Mouse (Mus musculus) lung, embryonic 15.5 days (tissue): ENCODE data around the gene Asic3. TPM values are rescaled to one million over a fixed set of nuclear protein-coding genes. Genes with fewer than 3 reads are reported as not detected.

Source experiments
- ATAC-seq: fragments of 200-750 bp; cut with Nextera tagmentation; 2 replicates; pipeline ENCODE4 v1.8.0; 2017; ENCODE audit warnings: moderate number of reproducible peaks, borderline replicate concordance; ENCODE audit not compliant: low FRiP score, low TSS enrichment; ENCODE audit errors: extremely low read depth
- H3K27ac ChIP-seq: fragments of 300-500 bp; sonication (generic); 2 replicates; pipeline ENCODE4 v1.5.1; 2015; ENCODE audit warnings: moderate library complexity, mild to moderate bottlenecking, inconsistent platforms
- H3K27me3 ChIP-seq: fragments of 300-500 bp; sonication (generic); 2 replicates; pipeline ENCODE4 v1.6.1; 2015; ENCODE audit warnings: inconsistent platforms
- H3K36me3 ChIP-seq: fragments of 300-500 bp; sonication (generic); 2 replicates; pipeline ENCODE4 v1.6.1; 2015; ENCODE audit warnings: inconsistent platforms
- H3K4me1 ChIP-seq: fragments of 300-500 bp; sonication (generic); 2 replicates; pipeline ENCODE4 v1.6.1; 2015; ENCODE audit warnings: inconsistent platforms
- H3K4me2 ChIP-seq: fragments of 300-500 bp; sonication (generic); 2 replicates; pipeline ENCODE4 v1.6.1; 2015; ENCODE audit warnings: inconsistent platforms, mild to moderate bottlenecking, moderate library complexity
- H3K4me3 ChIP-seq: fragments of 300-500 bp; sonication (generic); 2 replicates; pipeline ENCODE4 v1.5.1; 2015; ENCODE audit warnings: mild to moderate bottlenecking, inconsistent platforms
- H3K9ac ChIP-seq: fragments of 300-500 bp; sonication (generic); 2 replicates; pipeline ENCODE4 v1.6.1; 2015; ENCODE audit warnings: inconsistent platforms
- H3K9me3 ChIP-seq: fragments of 300-500 bp; sonication (generic); 2 replicates; pipeline ENCODE4 v1.6.1; 2016; ENCODE audit warnings: inconsistent platforms
- WGBS: fragments of 180-500 bp; shearing (Covaris S2); methylation state at CpG from one replicate; pipeline ENCODE4 v1.1.7; 2015; 5-methylcytosine and 5-hydroxymethylcytosine counted together
- polyA plus RNA-seq: library from polyadenylated mRNA; unstranded; fragments of >200 nt; fragmentation: Nextera tagmentation; extraction: Ambion mirVana; gene quantifications from 2 replicates; pipeline ENCODE4 v1.2.1, GENCODE M21; 2015

Gene Asic3
- polyA plus RNA-seq = 0.16 TPM in 2 replicates

GRCm38 (mm10) chr5:24413042-24413693 is at the start of gene Asic3:
Gene Asic3, plus strand, starts transcription at chr5:24413392.
- no peak for ATAC-seq
- 32% methylated on average over 11 of the region's 11 CpGs for WGBS
- H3K4me3 ChIP-seq = no peak within 1 kb of the TSS
- H3K9ac ChIP-seq = no peak within 1 kb of the TSS
- H3K4me2 ChIP-seq = no peak within 1 kb of the TSS
- H3K9me3 ChIP-seq = no peaks in the 10 kb centered on the region
- no peak within 1 kb of the TSS for H3K27ac ChIP-seq
- H3K4me1 ChIP-seq = peaks cover 4% of the 10 kb centered on the region; the same call in 1 of the 2 replicates
- H3K27me3 ChIP-seq = no peaks in the 10 kb centered on the region
- H3K36me3 ChIP-seq = no peaks in the 10 kb centered on the region

GRCm38 (mm10) chr5:24363467-24363866 is 49.7 kb upstream of the Asic3 start:
- no peak overlapping the region for H3K4me2 ChIP-seq
- H3K9ac ChIP-seq = no peak overlapping the region
- no peak overlapping the region for H3K4me3 ChIP-seq
- WGBS = 76% methylated on average over 2 of the region's 2 CpGs
- peaks cover 6% of the 10 kb centered on the region; the same call in 1 of the 2 replicates for H3K27me3 ChIP-seq
- H3K9me3 ChIP-seq = no peaks in the 10 kb centered on the region
- ATAC-seq = no peak
- H3K27ac ChIP-seq = no peak overlapping the region
- no peaks in the 10 kb centered on the region for H3K36me3 ChIP-seq
- no peaks in the 10 kb centered on the region; the same call in 1 of the 2 replicates for H3K4me1 ChIP-seq

DNA sequence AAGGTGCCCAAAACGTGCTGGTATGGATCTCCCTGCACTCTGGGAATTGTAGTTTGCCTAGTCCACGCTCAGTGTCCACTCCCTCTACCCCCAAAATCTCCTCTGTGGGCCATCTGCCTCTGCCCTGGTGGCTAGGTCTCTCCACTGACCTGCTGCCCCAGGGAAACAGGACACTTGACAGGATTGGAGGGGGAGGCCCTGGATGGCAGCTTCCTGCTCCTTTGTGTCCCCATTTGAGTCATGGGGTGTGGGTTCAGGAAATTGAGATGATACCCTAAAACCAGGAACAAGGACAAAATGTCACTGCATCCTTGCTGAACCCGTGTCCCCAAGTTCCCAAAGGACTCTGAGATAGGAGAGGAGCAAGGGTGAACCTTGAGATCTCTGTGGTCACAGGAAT is 49.1 kb upstream of the Asic3 start:
- ATAC-seq = no peak
- Histone ChIP-seq H3K9me3 (no peaks in the 10 kb centered on the region), H3K4me1 (no peaks in the 10 kb centered on the region; the same call in 1 of the 2 replicates), H3K9ac (no peak overlapping the region), H3K36me3 (no peaks in the 10 kb centered on the region), H3K4me2 (no peak overlapping the region), H3K4me3 (no peak overlapping the region), H3K27ac (no peak overlapping the region), H3K27me3 (no peaks in the 10 kb centered on the region)
- 46% methylated on average over 3 of the region's 3 CpGs for WGBS

DNA sequence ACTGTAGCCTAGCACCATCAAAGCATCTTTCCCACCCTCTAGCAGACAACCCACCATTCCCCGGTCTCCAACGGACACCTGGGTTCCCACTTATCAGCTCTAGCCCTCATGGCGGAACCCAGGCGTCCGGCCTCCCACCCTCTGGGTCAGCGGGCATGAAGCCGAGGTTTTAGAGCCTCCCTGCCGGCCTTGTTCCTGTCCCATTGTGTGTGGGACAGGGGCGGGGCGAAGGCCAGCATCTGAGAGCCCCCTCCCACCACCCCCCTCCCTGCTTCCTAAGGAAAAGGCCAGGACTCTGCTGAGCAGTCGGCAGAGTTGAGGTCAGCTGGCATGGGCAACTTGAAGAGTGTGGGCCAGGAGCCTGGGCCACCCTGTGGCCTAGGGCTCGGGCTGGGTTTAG is 48.7 kb upstream of the Asic3 start, which contains the start of gene Nos3:
TSS of gene Nos3 (plus strand) at position 303 of the 400 bp plus-strand sequence.
- peak within 1 kb of the TSS; percentile 31 for H3K4me3 ChIP-seq
- no peak within 1 kb of the TSS for H3K9ac ChIP-seq
- 52% methylated on average over 12 of the region's 12 CpGs for WGBS
- no peaks in the 10 kb centered on the region for H3K9me3 ChIP-seq
- peak within 1 kb of the TSS; percentile 50 for H3K4me2 ChIP-seq
- no peaks in the 10 kb centered on the region for H3K36me3 ChIP-seq
- ATAC-seq = peak; percentile 41; the same call in 1 of the 2 replicates
- no peaks in the 10 kb centered on the region; the same call in 1 of the 2 replicates for H3K4me1 ChIP-seq
- H3K27ac ChIP-seq = peak within 1 kb of the TSS; percentile 58
- no peaks in the 10 kb centered on the region for H3K27me3 ChIP-seq

DNA sequence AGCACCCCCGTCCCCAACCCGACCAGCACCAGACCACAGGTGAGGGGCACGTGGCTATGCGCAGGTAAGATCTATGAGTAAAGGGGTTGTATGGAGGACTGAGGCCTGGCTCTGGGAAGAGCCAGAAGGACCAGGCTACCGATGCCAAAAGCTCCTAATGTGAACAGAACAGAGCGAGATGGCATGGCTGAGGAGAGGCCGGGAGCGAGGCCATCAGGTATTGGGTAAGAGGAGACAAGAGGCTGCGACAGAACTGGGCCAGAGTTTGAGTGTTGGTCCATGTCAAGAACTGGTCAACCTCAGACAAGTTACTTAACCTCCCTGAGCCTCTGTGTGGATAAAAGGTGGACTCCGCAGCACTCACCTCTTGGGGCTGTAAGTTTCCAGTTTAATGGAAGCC is 48.2 kb upstream of the Asic3 start:
- Histone ChIP-seq H3K27me3 (no peaks in the 10 kb centered on the region), H3K9me3 (no peaks in the 10 kb centered on the region), H3K4me1 (no peaks in the 10 kb centered on the region; the same call in 1 of the 2 replicates), H3K36me3 (no peaks in the 10 kb centered on the region), H3K27ac (peak overlapping the region; percentile 58), H3K9ac (no peak overlapping the region), H3K4me3 (peak overlapping the region; percentile 31), H3K4me2 (peak overlapping the region; percentile 50)
- ATAC-seq = no peak
- 80% methylated on average over 10 of the region's 10 CpGs for WGBS

- no peaks in the 10 kb centered on the region for H3K27me3 ChIP-seq
- H3K36me3 ChIP-seq = no peaks in the 10 kb centered on the region
- no peaks in the 10 kb centered on the region; the same call in 1 of the 2 replicates for H3K4me1 ChIP-seq
- H3K27ac ChIP-seq = peak overlapping the region; percentile 58; the same call in 1 of the 2 replicates
- no peak overlapping the region for H3K9ac ChIP-seq
- peak overlapping the region; percentile 31 for H3K4me3 ChIP-seq
- 23% methylated on average over 5 of the region's 5 CpGs for WGBS
- ATAC-seq = no peak
- H3K4me2 ChIP-seq = peak overlapping the region; percentile 50
- H3K9me3 ChIP-seq = no peaks in the 10 kb centered on the region
These were observed 47.7 kb upstream of the Asic3 start for GRCm38 (mm10) chr5:24365528-24365927.

- Histone ChIP-seq H3K4me3 (no peak overlapping the region), H3K4me2 (no peak overlapping the region), H3K27ac (no peak overlapping the region), H3K9ac (no peak overlapping the region), H3K36me3 (no peaks in the 10 kb centered on the region), H3K4me1 (no peaks in the 10 kb centered on the region; the same call in 1 of the 2 replicates), H3K27me3 (no peaks in the 10 kb centered on the region), H3K9me3 (no peaks in the 10 kb centered on the region)
- ATAC-seq = no peak
- 75% methylated on average over 9 of the region's 9 CpGs for WGBS
These were observed 46.8 kb upstream of the Asic3 start for GRCm38 (mm10) chr5:24366426-24366825.

- 82% methylated on average over 9 of the region's 9 CpGs for WGBS
- ATAC-seq = no peak
- Histone ChIP-seq H3K9me3 (no peaks in the 10 kb centered on the region), H3K36me3 (no peaks in the 10 kb centered on the region), H3K4me2 (no peak overlapping the region), H3K27ac (no peak overlapping the region), H3K4me1 (peaks cover 6% of the 10 kb centered on the region), H3K4me3 (no peak overlapping the region), H3K27me3 (no peaks in the 10 kb centered on the region), H3K9ac (no peak overlapping the region)
These were observed 43.4 kb upstream of the Asic3 start for GRCm38 (mm10) chr5:24369767-24370166.

DNA sequence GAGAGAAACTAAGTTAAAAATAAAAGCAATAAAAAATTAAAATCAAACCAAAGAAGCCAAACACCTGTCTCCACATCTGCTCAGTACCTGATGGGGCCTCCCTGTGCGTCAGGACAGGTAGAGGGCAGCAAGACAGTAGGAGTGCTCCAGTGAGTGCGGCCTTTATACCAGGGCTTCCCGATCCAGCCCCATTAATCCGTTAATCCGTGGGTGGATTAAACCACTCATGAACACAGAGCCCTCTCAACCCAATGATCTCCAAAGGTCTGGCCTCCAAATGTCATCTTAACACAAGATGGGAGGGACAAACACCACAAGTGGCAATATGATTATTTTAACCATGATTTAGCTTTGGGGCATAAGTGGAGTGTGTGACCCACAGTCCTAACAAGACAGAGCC is 39.4 kb upstream of the Asic3 start:
- ATAC-seq = no peak
- Histone ChIP-seq H3K27ac (no peak overlapping the region), H3K27me3 (no peaks in the 10 kb centered on the region), H3K4me2 (no peak overlapping the region), H3K36me3 (no peaks in the 10 kb centered on the region), H3K4me1 (peaks cover 6% of the 10 kb centered on the region), H3K9ac (no peak overlapping the region), H3K4me3 (no peak overlapping the region), H3K9me3 (no peaks in the 10 kb centered on the region)
- 77% methylated on average over 5 of the region's 5 CpGs for WGBS

- H3K9me3 ChIP-seq = no peaks in the 10 kb centered on the region
- ATAC-seq = no peak
- H3K27ac ChIP-seq = no peak overlapping the region
- H3K9ac ChIP-seq = no peak overlapping the region
- no peak overlapping the region for H3K4me2 ChIP-seq
- no peaks in the 10 kb centered on the region for H3K27me3 ChIP-seq
- H3K4me3 ChIP-seq = no peak overlapping the region
- peaks cover 6% of the 10 kb centered on the region for H3K4me1 ChIP-seq
- no peaks in the 10 kb centered on the region for H3K36me3 ChIP-seq
- WGBS = 19% methylated on average over 6 of the region's 6 CpGs
These were observed 39.0 kb upstream of the Asic3 start for GRCm38 (mm10) chr5:24374216-24374615.

- no peak overlapping the region for H3K27ac ChIP-seq
- ATAC-seq = no peak
These were observed 38.4 kb upstream of the Asic3 start for GRCm38 (mm10) chr5:24374666-24375328.

DNA sequence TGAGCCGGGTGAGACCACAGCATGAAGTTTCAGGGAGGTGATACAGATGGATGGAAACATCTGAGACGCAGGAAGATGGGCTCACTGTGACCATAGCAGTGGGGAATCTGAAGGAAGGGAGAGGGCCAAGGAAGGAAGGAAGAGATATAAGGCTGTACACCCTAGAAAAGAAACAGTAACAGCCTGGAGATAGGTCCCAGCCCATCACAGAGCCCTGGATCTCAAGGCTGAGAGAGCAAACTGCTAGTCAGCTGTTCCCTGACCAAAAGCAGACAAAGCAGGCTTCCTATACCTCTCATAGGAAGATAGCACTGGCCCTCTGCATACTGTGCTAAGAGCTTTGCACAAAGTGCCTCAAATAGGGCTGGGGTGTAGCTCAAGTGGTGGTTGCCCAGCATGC is 34.5 kb upstream of the Asic3 start:
- no peak overlapping the region for H3K4me2 ChIP-seq
- no peaks in the 10 kb centered on the region for H3K36me3 ChIP-seq
- no peak overlapping the region for H3K9ac ChIP-seq
- no peaks in the 10 kb centered on the region for H3K27me3 ChIP-seq
- no peak overlapping the region for H3K4me3 ChIP-seq
- peaks cover 14% of the 10 kb centered on the region for H3K4me1 ChIP-seq
- H3K9me3 ChIP-seq = no peaks in the 10 kb centered on the region
- H3K27ac ChIP-seq = no peak overlapping the region
- 56% methylated on average over 2 of the region's 2 CpGs for WGBS
- no peak for ATAC-seq

More at GRCm38 (mm10) chr5:24374666-24375328, 38.4 kb upstream of the Asic3 start:
- H3K4me2 ChIP-seq = no peak overlapping the region
- H3K4me3 ChIP-seq = no peak overlapping the region
- no peak overlapping the region for H3K9ac ChIP-seq
- no peaks in the 10 kb centered on the region for H3K9me3 ChIP-seq
- no peaks in the 10 kb centered on the region for H3K36me3 ChIP-seq
- peaks cover 6% of the 10 kb centered on the region for H3K4me1 ChIP-seq
- 56% methylated on average over 7 of the region's 7 CpGs for WGBS
- H3K27me3 ChIP-seq = no peaks in the 10 kb centered on the region
